Mouse (Mus musculus): Measurements from ENCODE around the gene Spag7.

Gene Spag7

DNA sequence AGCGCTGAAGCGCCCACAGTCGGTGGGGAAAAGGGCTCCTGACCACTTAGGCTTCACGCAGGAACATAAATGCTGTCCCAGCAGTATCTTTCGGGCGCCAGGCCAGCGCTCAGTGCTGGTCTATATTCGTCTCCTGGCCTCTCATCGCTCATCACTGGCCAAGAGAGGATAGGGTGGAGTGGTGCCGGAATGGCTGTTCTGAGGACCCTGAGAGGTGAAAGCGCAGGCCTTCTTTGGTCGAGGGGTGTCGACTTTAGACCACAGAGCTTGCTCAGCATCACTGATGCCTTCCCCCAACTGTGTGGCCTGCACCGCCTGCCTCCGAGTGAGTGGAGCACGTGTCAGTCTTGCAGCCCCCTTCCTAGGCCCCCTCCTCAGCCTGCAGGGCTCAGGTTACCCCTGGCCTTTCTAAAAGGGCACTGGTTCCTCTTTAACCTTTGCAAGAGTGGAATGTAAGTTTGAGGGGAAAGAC is 12.7 kb downstream of the Spag7 start:
- peak; percentile 38 for DNase-seq (ENCODE audit: low spot score)

GRCm38 (mm10) chr11:70655571-70656455 is 13.4 kb downstream of the Spag7 start:
- peak; percentile 46 for DNase-seq (ENCODE audit: low spot score)

GRCm38 (mm10) chr11:70654923-70655570 is 14.2 kb downstream of the Spag7 start:
- peak; percentile 79 for DNase-seq (ENCODE audit: low spot score)

DNA sequence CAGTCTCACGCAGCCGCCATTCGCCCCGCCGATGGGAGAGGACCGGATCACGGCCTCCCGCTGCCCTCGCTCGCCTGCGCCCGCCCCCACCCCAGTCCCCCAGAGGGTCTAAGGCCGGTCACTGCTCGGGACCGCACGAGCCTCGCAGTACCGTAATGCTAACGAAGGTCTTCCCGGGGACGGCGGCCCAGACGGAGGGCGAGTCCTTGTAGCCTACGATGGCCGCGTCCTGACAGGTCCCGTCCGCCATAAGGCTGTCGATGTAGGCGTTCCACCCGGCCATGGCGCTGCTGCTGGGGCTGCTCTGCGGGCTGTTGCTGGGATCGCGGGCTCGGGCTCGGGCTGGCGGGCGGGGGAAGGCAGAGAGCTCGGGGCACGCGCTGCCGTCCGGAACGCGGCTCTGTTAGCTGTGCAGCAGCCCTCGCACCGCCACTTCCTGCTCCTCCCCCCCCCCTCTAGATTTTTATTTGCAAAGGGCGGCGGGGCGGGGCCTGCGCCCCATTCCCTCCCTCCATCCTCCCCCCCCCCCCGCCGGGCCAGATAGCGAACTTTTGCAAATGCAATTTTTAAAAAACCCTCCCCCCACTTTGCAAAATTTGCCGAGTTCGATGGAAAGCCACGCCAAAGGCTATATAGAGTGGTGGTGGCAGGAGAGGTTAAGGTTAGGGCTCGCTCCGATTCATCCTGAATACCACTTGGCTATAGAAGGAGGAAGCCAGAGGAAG is 14.9 kb downstream of the Spag7 start, which contains the start of gene Pfn1:
Gene Pfn1 (minus strand): TSS at position 447 of the 725 bp plus-strand sequence.
- DNase-seq (ENCODE audit: low spot score): peak; percentile 91

GRCm38 (mm10) chr11:70653345-70654197 is 15.6 kb downstream of the Spag7 start:
- peak; percentile 53 for DNase-seq (ENCODE audit: low spot score)

DNA sequence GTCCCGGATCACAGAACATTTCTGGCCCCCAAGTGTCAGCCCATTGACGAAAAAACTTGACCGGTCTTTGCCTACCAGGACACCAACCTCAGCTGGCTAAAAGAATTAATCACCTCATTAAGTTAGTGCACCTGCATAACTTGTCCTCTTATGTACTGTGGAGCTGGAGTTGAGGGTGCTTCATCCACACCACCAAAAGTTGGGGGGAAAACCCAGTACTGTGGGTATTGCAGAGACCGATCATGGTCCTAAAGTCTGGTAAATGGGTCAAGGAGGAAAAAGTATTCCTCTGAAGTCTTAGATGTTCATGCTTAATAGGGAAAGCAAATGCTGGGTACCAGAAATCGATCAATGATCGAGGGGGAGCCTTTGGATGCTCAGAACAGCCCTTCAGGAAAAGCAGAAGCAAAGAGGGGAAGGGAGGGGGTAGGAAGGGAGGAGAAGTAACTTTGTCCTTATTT is 16.3 kb downstream of the Spag7 start:
- DNase-seq (ENCODE audit: low spot score): no peak

DNA sequence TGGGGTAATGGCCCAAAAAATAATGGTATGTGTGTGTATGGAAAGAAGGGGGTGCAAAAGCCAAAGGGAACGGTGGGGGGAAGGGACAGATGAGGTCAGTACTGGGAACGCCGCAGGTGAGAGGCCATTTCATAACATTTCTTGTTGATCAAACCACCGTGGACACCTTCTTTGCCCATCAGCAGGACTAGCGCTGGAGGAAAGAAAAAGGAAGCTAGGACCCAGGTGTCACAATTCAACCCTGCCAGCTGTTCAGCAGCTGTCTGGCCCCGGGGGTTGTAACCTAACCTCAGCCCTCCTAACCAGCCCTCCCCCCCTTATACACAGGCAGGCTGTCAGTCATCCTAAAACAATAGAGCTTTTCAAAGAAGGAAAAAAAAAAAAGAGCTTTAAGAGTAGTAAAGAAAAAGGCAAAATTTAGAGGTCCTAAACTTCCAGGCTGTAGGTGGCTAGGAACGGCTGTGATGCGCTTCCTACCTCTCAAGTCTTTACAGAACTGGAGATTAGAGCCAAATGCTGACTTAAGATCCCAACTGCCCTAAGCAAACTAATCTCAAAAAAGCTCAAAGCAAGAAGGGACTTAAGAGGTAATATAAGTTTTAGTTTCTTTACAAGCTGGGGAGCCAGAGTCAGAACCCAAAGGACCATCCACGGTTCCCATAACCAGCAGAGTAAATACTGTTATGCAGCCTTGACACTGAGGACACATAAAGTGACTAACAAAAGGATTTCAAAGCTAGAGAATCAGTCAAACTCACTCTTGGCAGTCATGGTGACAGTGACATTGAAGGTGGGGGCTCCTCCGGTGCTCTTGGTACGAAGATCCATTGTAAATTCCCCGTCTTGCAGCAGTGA is 17.0 kb downstream of the Spag7 start:
- peak; percentile 40 for DNase-seq (ENCODE audit: low spot score)

GRCm38 (mm10) chr11:70651391-70651790 is 17.8 kb downstream of the Spag7 start:
- DNase-seq (ENCODE audit: low spot score): no peak

- DNase-seq (ENCODE audit: low spot score): no peak
These were observed 18.7 kb downstream of the Spag7 start for GRCm38 (mm10) chr11:70650322-70651175.

DNA sequence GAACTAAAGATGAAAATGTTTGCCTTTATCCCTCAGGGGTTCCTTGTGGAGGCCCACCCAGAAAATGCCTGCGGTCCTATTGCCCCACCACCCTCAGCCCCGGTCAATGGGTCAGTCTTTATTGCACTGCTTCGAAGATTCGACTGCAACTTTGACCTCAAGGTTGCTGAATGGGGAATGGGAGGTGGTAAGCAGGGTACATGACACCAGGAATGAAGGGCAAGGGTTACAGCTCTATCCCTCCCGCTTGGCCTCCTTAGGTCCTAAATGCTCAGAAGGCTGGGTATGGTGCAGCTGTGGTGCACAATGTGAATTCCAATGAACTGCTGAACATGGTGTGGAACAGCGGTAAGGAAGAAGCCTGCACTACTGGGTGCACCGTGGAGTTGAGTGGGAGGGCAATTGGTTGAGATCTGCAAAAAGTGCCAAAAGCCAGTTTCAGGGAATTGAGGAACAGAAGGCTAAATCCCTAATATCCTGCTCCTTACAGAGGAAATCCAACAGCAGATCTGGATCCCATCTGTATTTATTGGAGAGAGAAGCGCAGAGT is 20.0 kb downstream of the Spag7 start:
- DNase-seq (ENCODE audit: low spot score): no peak

DNA sequence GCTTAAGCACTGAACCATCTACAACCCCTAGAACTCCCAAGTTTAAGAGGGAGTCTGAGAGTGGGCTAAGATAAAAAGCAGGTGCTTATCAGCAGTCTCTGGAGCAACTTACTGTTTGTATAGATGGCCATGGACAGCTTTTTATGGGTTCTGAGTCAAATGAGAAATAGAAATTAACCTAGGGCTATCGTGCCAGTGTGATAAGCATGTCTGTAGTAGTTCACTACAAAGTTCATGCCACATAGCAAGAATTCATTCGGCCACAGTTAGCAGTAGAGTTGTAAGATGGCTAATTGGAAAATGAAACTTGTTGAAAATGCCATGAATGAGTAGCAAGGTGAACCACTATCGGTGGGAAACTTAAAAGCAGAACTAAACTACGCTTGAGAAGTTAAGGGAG is 20.7 kb downstream of the Spag7 start:
- DNase-seq (ENCODE audit: low spot score): no peak

DNA sequence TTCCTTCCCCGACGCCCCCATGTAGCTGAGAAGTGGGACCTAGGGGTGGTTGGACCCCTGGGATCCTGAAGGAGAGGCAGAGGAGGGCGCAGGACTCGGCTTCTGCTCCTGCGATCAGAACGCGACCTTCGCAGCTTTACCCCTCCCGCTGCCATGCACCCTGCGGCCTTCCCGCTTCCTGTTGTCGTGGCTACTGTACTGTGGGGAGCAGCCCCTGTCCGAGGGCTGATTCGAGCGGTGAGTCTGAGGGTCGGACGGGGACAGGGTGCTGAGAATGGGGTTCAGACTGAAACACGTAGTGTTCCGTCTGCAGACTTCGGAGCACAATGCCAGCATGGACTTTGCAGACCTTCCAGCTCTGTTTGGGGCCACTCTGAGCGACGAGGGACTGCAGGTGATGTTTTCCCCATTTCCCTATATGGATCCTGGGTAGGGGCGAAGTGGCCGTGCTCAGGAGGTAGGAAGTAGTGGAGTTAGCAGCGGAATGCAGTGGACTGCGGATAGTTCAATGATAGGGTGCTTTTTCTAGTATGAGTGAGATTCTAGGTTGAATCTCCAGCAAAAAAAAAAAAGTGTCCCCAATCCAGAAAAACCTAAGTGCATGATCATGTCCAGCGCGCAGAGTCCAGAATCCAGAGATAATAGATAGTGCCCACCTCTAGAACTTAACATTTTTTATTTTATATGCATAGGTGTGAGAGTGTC is 21.3 kb downstream of the Spag7 start:
- no peak for DNase-seq (ENCODE audit: low spot score)

DNA sequence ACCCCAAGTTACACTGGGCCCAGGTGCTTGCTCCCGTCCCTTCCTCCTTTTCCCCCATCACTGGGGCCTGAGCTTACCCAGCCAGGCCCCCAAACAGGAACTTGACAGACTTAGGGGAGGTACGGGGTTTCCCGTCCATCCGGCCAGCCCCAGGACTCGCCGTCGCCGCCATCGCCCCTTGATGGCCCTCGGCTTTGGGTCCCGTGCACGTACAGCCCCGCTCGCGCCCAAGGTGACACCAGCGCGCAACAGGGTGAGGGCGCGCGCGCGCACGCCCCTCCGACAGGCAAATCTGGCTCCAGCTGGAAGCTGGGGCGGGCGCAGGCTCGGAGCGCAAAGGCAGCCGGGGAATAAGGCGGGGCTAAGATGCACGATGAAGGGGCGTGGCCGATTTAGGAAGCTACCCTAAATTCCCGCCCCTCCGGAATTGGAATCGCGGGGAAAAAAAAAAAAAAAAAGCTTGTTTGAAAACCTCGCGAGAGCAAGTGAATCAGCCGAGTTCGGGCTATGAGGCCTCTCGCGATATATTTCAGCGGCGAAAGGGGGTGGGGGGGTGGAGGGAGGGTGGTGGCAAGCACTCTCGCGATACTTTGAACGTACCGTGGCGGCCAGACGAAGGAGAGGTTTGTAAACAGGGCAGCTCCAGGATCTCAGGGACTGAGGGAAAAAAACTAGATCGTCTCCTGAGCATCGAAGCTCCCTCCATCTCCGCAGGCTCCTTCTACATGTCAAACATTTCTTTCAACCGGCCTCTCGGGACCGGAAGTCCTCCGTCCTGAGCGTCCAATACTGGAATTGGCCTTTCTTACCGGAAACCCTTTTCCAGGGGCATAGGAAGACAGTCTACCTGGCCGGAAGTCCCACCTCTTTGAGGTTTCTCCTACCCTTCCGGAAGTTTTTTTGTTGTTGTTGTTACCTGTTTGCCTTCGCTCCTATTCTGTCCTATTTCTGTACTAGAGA is 22.2 kb downstream of the Spag7 start, which contains the start of the genes Rnf167 and Slc25a11:
Gene Rnf167 (plus strand): TSS at position 545 of the 960 bp plus-strand sequence.
Gene Slc25a11 (minus strand): TSS at position 789 of the 960 bp plus-strand sequence.
- peak; percentile 99 for DNase-seq (ENCODE audit: low spot score)

- no peak for DNase-seq (ENCODE audit: low spot score)
These were observed 23.0 kb downstream of the Spag7 start for GRCm38 (mm10) chr11:70646259-70646555.

DNA sequence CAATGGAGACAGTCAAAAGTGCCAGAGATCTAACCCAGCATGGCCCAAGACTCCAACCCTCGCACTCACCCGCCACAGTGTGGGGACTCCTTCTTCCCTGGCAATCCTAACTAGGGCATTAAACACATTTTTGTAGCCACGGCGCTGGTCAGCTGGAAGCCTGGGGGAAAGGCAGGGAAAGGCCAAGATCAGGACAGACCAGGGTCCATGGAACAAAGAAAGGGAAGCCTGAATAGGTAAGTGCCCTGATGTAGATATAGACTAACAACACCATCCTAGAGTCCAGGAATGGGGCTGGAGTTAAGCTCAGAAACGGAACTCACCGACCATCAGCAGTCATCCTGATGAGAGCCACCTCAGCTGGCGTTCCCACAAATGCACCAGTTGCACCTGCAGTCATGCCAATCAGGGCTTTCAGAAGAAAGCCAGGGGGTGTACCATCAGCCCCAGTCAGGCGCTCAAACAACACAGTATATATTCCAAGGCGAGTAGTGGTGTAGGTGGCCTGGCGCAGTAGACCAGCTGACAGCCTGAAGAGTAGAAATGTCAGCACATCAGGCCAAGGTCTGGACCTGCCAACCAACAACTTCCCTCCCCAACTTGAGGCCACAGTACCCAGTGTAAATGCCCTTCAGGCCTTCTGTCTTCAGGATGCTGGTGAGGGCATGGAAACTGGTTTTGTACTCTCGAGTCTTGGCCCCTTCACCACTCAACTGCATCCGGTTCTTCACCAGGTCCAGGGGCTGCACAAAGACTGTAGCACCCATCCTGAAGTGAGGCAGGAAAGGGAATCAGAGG is 23.6 kb downstream of the Spag7 start:
- no peak for DNase-seq (ENCODE audit: low spot score)

- no peak for DNase-seq (ENCODE audit: low spot score)
These were observed 24.6 kb downstream of the Spag7 start for GRCm38 (mm10) chr11:70644564-70645103.
